Mouse (Mus musculus) ES-Bruce4 (cell line): ENCODE results near the gene Tmem104. TPM values are rescaled to one million over a fixed set of nuclear protein-coding genes. Genes with fewer than 3 reads are reported as not detected.

Experiments
- H3K27ac ChIP-seq: 2 replicates; pipeline ENCODE4 v1.5.1; 2012; ENCODE audit warnings: low read length, inconsistent platforms; ENCODE audit not compliant: insufficient read depth
- H3K27me3 ChIP-seq: 2 replicates; pipeline ENCODE4 v1.6.1; 2012; ENCODE audit warnings: mild to moderate bottlenecking, low read length, inconsistent platforms; ENCODE audit not compliant: control insufficient read depth, poor library complexity, insufficient read depth, severe bottlenecking
- H3K36me3 ChIP-seq: 2 replicates; pipeline ENCODE4 v1.6.1; 2012; ENCODE audit warnings: inconsistent platforms, mild to moderate bottlenecking, low read length, moderate library complexity; ENCODE audit not compliant: control insufficient read depth, poor library complexity, insufficient read depth, severe bottlenecking
- H3K4me1 ChIP-seq: one replicate; pipeline ENCODE4 v1.8.1; 2011; ENCODE audit warnings: low read length; ENCODE audit not compliant: control insufficient read depth, insufficient read depth
- H3K4me3 ChIP-seq: 2 replicates; pipeline ENCODE4 v1.5.1; 2011; ENCODE audit warnings: low read depth, mild to moderate bottlenecking, low read length
- H3K9ac ChIP-seq: 2 replicates; pipeline ENCODE4 v1.6.1; 2012; ENCODE audit warnings: low read depth, mild to moderate bottlenecking, inconsistent platforms; ENCODE audit not compliant: poor library complexity, severe bottlenecking
- H3K9me3 ChIP-seq: replicated peaks from 2 replicates; pipeline ENCODE4 v1.6.1; 2012; ENCODE audit warnings: mild to moderate bottlenecking, low read length, inconsistent platforms; ENCODE audit not compliant: control insufficient read depth, poor library complexity, insufficient read depth, severe bottlenecking
- CTCF ChIP-seq: IDR thresholded peaks from one replicate; pipeline ENCODE4 v1.8.1; 2011; ENCODE audit warnings: low read depth, low read length
- EP300 ChIP-seq: IDR thresholded peaks from 2 replicates; pipeline ENCODE4 v1.6.1; 2011; ENCODE audit warnings: low read depth, low read length; ENCODE audit not compliant: insufficient read depth
- POLR2A ChIP-seq: IDR thresholded peaks from one replicate; pipeline ENCODE4 v1.8.1; 2011; ENCODE audit warnings: low read length; ENCODE audit not compliant: insufficient read depth
- polyA plus RNA-seq: library from polyadenylated mRNA; stranded (reverse); fragments of >200 nt; gene quantifications from 2 replicates; pipeline ENCODE4 v1.2.4, GENCODE M21; 2011; ENCODE audit warnings: low read depth; ENCODE audit not compliant: missing spikeins, insufficient read depth, insufficient read length

Tmem104 gene
- polyA plus RNA-seq, 1 experiment = 8.0 TPM

GRCm38 (mm10) chr11:115172825-115173287 is 14.4 kb upstream of the Tmem104 start:
- no peak for TF ChIP-seq CTCF
- TF ChIP-seq POLR2A = no peak
- TF ChIP-seq EP300 = peak; percentile 74
- H3K9ac ChIP-seq = no peak overlapping the region
- H3K27ac ChIP-seq = peak overlapping the region; percentile 71
- H3K27me3 ChIP-seq = no peaks in the 10 kb centered on the region
- H3K4me3 ChIP-seq = no peak overlapping the region
- no peaks in the 10 kb centered on the region for H3K36me3 ChIP-seq
- H3K4me1 ChIP-seq = peaks cover 28% of the 10 kb centered on the region
- no peaks in the 10 kb centered on the region for H3K9me3 ChIP-seq

- Histone ChIP-seq H3K36me3 (no peaks in the 10 kb centered on the region), H3K9me3 (no peaks in the 10 kb centered on the region), H3K27ac (peak overlapping the region; percentile 72), H3K27me3 (no peaks in the 10 kb centered on the region), H3K9ac (peak overlapping the region; percentile 26), H3K4me3 (no peak overlapping the region; the same call in 1 of the 2 replicates), H3K4me1 (peaks cover 28% of the 10 kb centered on the region)
- TF ChIP-seq POLR2A (no peak), EP300 (peak; percentile 92), CTCF (no peak)
Measured at GRCm38 (mm10) chr11:115173549-115174339, 13.5 kb upstream of the Tmem104 start.

GRCm38 (mm10) chr11:115176399-115177190 is 10.7 kb upstream of the Tmem104 start:
- Histone ChIP-seq H3K9me3 (no peaks in the 10 kb centered on the region), H3K36me3 (0 out of 2 replicates have a peak, but pooled peaks cover 7% of the 10 kb centered on the region), H3K27ac (no peak overlapping the region), H3K27me3 (no peaks in the 10 kb centered on the region), H3K4me3 (no peak overlapping the region), H3K9ac (no peak overlapping the region), H3K4me1 (peaks cover 28% of the 10 kb centered on the region)
- TF ChIP-seq CTCF = no peak
- no peak for TF ChIP-seq EP300
- TF ChIP-seq POLR2A = no peak

GRCm38 (mm10) chr11:115177559-115178195 is 9.6 kb upstream of the Tmem104 start:
- Histone ChIP-seq H3K4me3 (no peak overlapping the region), H3K27me3 (no peaks in the 10 kb centered on the region), H3K4me1 (peaks cover 21% of the 10 kb centered on the region), H3K9ac (no peak overlapping the region), H3K9me3 (no peaks in the 10 kb centered on the region), H3K27ac (no peak overlapping the region), H3K36me3 (0 out of 2 replicates have a peak, but pooled peaks cover 7% of the 10 kb centered on the region)
- TF ChIP-seq CTCF (no peak), POLR2A (no peak), EP300 (no peak)

GRCm38 (mm10) chr11:115178766-115179165 is 8.5 kb upstream of the Tmem104 start:
- H3K9me3 ChIP-seq = no peaks in the 10 kb centered on the region
- no peak overlapping the region for H3K4me3 ChIP-seq
- TF ChIP-seq CTCF (no peak), EP300 (no peak), POLR2A (no peak)
- H3K9ac ChIP-seq = no peak overlapping the region
- H3K36me3 ChIP-seq = 0 out of 2 replicates have a peak, but pooled peaks cover 7% of the 10 kb centered on the region
- H3K27ac ChIP-seq = no peak overlapping the region
- H3K27me3 ChIP-seq = no peaks in the 10 kb centered on the region
- H3K4me1 ChIP-seq = peaks cover 21% of the 10 kb centered on the region
